Mouse (Mus musculus) forebrain, embryonic 11.5 days (tissue): Measurements from ENCODE around the gene Hps5. TPM values are rescaled to one million over a fixed set of nuclear protein-coding genes. Genes with fewer than 3 reads are reported as not detected.
"Not testable (repeated sequence)": the region's sequence is repeated elsewhere in the genome, so short reads cannot be mapped to it uniquely, and the experiment has no call there.

Experiments
- ATAC-seq: fragments of 200-750 bp; cut with Nextera tagmentation; replicated peaks from 2 replicates; pipeline ENCODE4 v1.8.0; 2017; ENCODE audit warnings: moderate TSS enrichment; ENCODE audit not compliant: low FRiP score
- DNase-seq: peaks from one replicate; pipeline ENCODE4 v3.0.0-alpha.2; 2017; ENCODE audit warnings: low spot score
- H3K27ac ChIP-seq: fragments of 300-500 bp; sonication (generic); 2 replicates; pipeline ENCODE4 v1.5.1; 2014; ENCODE audit warnings: low read depth, low read length
- H3K27me3 ChIP-seq: fragments of 300-500 bp; sonication (generic); 2 replicates; pipeline ENCODE4 v1.6.1; 2014; ENCODE audit warnings: mild to moderate bottlenecking, low read length, mixed read lengths; ENCODE audit not compliant: control insufficient read depth, insufficient read depth
- H3K36me3 ChIP-seq: fragments of 300-500 bp; sonication (generic); 2 replicates; pipeline ENCODE4 v1.6.1; 2014; ENCODE audit warnings: mild to moderate bottlenecking, low read length, moderate library complexity, mixed read lengths; ENCODE audit not compliant: control insufficient read depth, insufficient read depth
- H3K4me1 ChIP-seq: fragments of 300-500 bp; sonication (generic); replicated peaks from 2 replicates; pipeline ENCODE4 v1.6.1; 2014; ENCODE audit warnings: low read length, mixed read lengths; ENCODE audit not compliant: control insufficient read depth, insufficient read depth
- H3K4me2 ChIP-seq: fragments of 300-500 bp; sonication (generic); 2 replicates; pipeline ENCODE4 v1.6.1; 2014; ENCODE audit warnings: low read depth, mild to moderate bottlenecking, low read length, moderate library complexity, mixed read lengths; ENCODE audit not compliant: severe bottlenecking
- H3K4me3 ChIP-seq: fragments of 300-500 bp; sonication (generic); 2 replicates; pipeline ENCODE4 v1.5.1; 2014; ENCODE audit warnings: low read depth, low read length
- H3K9ac ChIP-seq: fragments of 300-500 bp; sonication (generic); 2 replicates; pipeline ENCODE4 v1.6.1; 2014; ENCODE audit warnings: low read length
- H3K9me3 ChIP-seq: fragments of 300-500 bp; sonication (generic); 2 replicates; pipeline ENCODE4 v1.6.1; 2016; ENCODE audit warnings: low read length, mixed read lengths; ENCODE audit not compliant: control insufficient read depth
- WGBS: fragments of 180-500 bp; shearing (Covaris S2); extraction: QIAGEN DNeasy Blood & Tissue Kit; methylation state at CpG from one replicate; pipeline ENCODE4 v1.1.7; 2014; 5-methylcytosine and 5-hydroxymethylcytosine counted together
- polyA plus RNA-seq: library from polyadenylated mRNA; unstranded; fragments of >200 nt; fragmentation: Nextera tagmentation; extraction: Ambion mirVana; gene quantifications from 2 replicates; pipeline ENCODE4 v1.2.1, GENCODE M21; 2014

Gene Hps5
- polyA plus RNA-seq, 1 experiment from 2014 or later = 23.7 TPM

DNA sequence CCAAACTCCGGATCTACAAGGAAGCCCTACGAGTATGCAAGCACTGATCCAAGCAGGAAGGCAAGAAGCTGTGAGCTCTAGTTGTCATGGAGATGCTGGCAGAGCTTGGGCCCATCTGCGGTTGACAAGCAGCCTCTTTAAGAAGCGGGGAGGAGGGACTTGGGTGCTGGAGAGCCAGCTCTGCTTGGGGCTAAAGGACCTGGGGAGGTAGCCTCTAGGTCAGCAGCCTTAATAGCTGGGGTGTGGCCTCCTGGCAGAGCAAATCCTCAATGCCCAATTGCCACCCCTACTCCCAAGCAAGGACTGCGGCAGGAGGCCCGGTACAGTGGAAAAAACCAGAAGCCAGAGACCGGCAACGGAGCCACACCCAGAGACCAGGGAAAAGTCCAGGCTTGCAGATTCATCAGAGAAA is 43.0 kb upstream of the Hps5 start:
- Histone ChIP-seq H3K4me2 (no peak overlapping the region), H3K4me3 (no peak overlapping the region), H3K4me1 (peaks cover 5% of the 10 kb centered on the region; the same call in 1 of the 2 replicates), H3K9ac (no peak overlapping the region), H3K9me3 (no peaks in the 10 kb centered on the region), H3K27me3 (no peaks in the 10 kb centered on the region), H3K36me3 (no peaks in the 10 kb centered on the region), H3K27ac (no peak overlapping the region)
- DNase-seq = peak; percentile 59
- no peak for ATAC-seq
- 11% methylated on average over 8 of the region's 8 CpGs for WGBS

DNA sequence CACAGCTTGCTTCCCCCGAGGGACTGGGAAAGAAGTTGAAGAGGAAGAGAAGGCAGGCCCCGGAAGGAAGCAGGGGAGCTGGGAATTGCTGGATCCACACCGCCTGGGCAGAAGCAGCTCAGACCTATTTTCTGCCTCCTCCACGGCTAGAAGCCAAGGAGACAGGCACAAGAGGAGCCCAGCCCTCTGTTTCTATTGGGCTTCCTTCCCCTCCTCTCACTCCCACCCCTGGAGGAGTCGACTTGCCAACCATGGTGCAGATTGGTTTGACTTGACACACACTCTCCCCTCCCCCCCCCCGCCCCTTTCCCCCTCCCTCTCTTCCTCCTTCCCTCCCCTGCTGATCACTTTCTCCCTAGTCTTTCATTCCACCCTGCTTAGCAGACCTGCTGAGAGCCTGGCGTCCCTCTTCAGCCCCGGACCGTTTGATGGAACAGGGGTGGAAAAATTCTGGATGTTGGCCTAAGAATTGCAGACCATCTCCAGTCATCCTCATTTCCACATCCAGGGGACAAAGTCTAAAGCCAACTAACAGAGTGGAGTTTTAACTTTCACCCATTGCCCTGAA is 42.3 kb upstream of the Hps5 start:
- 0 out of 2 replicates have a peak, but pooled peaks have one; percentile 26 for ATAC-seq

DNA sequence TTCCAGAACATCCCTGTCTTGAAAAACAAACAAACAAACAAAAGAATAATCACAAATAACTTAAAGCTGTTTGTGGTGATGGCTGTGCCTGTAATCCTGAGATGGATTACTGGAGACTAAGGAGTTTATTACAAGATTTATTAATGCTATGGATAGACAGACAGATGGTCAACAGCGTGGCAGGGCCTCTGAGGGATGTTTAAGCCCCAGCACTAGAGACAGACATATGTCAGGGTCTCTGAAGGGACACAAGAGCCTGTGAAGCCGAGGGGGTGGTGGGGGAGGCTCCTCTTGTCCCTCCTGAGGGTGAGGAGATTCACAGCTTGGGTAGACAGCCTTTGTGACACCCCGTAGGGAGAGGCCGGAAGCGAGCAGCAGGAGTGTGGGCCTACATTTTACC is 41.2 kb upstream of the Hps5 start:
- ATAC-seq = no peak
- Histone ChIP-seq H3K9me3 (no peaks in the 10 kb centered on the region), H3K4me3 (no peak overlapping the region), H3K36me3 (no peaks in the 10 kb centered on the region), H3K27me3 (no peaks in the 10 kb centered on the region), H3K4me1 (peaks cover 5% of the 10 kb centered on the region; the same call in 1 of the 2 replicates), H3K4me2 (no peak overlapping the region), H3K27ac (no peak overlapping the region), H3K9ac (no peak overlapping the region)
- 52% methylated on average over 5 of the region's 5 CpGs for WGBS
- no peak for DNase-seq

More for the DNA sequence above, 42.3 kb upstream of the Hps5 start:
- peak overlapping the region; percentile 21; the same call in 1 of the 2 replicates for H3K4me2 ChIP-seq
- 4% methylated on average over 8 of the region's 9 CpGs for WGBS
- H3K4me1 ChIP-seq = peaks cover 5% of the 10 kb centered on the region; the same call in 1 of the 2 replicates
- no peaks in the 10 kb centered on the region for H3K9me3 ChIP-seq
- no peak for DNase-seq
- H3K27me3 ChIP-seq = no peaks in the 10 kb centered on the region
- H3K9ac ChIP-seq = no peak overlapping the region
- H3K4me3 ChIP-seq = no peak overlapping the region
- no peaks in the 10 kb centered on the region for H3K36me3 ChIP-seq
- no peak overlapping the region for H3K27ac ChIP-seq

DNA sequence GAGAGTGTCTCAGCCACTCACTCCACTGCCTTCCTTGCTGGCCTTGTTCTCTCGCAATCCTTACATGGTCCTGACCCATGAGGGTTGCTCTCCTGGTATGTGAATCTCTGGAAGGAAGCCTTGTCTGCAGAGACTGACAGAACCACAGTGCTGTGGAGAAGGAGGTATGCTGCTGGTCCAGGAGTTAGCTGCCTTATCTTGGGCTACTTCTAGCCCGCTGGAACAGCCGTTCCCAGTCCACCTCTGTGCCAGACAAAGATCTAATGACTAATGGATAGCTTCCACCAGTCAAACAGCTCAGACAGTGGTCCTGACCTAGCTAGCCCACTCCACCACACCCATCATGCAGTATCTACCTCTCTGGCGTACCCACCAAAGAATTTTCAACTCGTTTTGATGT is 40.5 kb upstream of the Hps5 start:
- no peak overlapping the region for H3K27ac ChIP-seq
- no peaks in the 10 kb centered on the region for H3K9me3 ChIP-seq
- H3K4me3 ChIP-seq = no peak overlapping the region
- DNase-seq (no peak), ATAC-seq (no peak)
- no peak overlapping the region for H3K4me2 ChIP-seq
- H3K27me3 ChIP-seq = no peaks in the 10 kb centered on the region
- peaks cover 5% of the 10 kb centered on the region; the same call in 1 of the 2 replicates for H3K4me1 ChIP-seq
- no peak overlapping the region for H3K9ac ChIP-seq
- no peaks in the 10 kb centered on the region for H3K36me3 ChIP-seq
- WGBS = 86% methylated on average over 5 of the region's 5 CpGs

DNA sequence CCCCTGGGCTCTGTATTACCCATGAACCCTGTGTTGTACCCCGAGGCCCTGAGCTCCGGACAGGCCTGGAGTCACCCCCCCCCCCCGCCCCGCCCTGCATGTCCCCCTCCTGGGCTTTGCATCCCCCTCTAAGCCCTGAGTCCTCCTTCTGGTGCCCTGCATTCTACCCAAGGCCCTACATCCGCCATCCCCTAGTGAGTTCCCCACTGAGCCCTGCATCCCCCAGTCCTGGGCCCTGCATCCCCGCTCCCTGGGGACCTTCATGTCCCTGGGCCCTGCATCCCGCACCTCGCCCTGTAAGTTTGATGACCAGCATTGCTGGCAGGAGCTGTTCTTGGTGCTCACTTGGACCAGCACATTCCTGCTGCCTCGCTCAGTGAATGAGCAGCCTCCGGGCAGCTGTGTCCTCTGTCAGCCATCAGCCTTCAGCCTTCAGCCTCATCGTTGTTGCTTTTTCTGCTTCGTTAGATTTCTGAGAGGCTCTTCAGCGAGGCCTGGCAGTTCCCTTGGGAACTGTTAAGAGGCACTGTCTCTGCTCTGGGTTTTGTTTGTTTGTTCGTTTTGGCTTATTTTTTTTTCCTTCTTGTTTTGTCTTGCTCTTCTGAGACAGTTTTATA is 39.2 kb upstream of the Hps5 start:
- no peak overlapping the region for H3K4me3 ChIP-seq
- 22% methylated on average over 11 of the region's 14 CpGs for WGBS
- no peak for DNase-seq
- no peaks in the 10 kb centered on the region for H3K36me3 ChIP-seq
- peaks cover 5% of the 10 kb centered on the region; the same call in 1 of the 2 replicates for H3K4me1 ChIP-seq
- no peaks in the 10 kb centered on the region for H3K27me3 ChIP-seq
- no peak for ATAC-seq
- no peak overlapping the region for H3K4me2 ChIP-seq
- no peak overlapping the region for H3K27ac ChIP-seq
- no peaks in the 10 kb centered on the region for H3K9me3 ChIP-seq
- no peak overlapping the region for H3K9ac ChIP-seq

DNA sequence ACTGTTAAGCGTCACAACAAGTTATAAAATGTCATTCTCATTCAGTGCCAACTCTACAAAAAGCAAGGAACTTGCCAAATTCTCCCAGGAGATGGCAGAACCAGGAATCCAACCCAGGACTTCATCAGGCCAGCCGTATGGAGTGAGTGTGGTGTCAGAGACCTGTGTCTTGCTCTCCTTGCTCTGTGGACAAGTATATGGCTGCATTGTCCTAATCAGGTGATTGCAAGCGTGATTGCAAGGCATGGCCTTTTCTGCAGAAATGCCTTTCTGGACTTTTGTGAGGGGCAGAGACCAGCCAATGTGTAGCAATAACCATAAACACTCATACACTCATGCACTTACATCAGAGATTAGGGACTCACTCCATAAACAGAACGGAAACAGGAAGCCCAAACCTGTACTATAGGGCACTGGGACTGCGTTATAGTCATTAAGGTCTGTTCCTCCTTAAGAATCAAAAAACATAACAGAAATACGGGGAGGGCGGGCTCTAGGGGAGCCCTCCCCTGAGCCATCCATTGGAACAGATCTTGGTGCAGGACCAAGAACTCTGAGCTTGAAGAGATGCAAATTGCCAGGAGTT is 37.9 kb upstream of the Hps5 start:
- H3K4me2 ChIP-seq = no peak overlapping the region

DNA sequence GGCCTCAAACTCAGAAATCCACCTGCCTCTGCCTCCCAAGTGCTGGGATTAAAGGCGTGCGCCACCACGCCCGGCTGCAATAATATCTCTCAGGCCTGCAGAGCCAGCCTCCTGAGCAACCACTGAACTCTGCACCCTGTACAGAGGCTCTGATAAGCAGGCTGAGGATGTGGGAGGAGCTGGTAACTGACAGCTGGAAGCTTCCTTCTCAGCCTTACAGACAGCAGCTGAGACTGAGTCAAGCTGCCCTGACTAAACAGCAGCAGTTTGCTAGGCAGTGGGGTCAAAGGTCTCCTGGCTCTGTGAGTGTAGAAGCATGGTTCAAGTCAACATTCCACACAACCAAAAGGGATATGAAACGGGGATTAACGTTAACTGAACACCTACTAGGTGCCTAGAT is 37.4 kb upstream of the Hps5 start:
- no peak overlapping the region for H3K9ac ChIP-seq
- H3K27ac ChIP-seq = no peak overlapping the region
- no peak overlapping the region for H3K4me3 ChIP-seq
- H3K36me3 ChIP-seq = no peaks in the 10 kb centered on the region
- H3K4me1 ChIP-seq = 0 out of 2 replicates have a peak, but pooled peaks cover 1% of the 10 kb centered on the region
- no peaks in the 10 kb centered on the region for H3K9me3 ChIP-seq
- ATAC-seq = no peak
- H3K4me2 ChIP-seq = no peak overlapping the region
- no peaks in the 10 kb centered on the region for H3K27me3 ChIP-seq
- no peak for DNase-seq
- 84% methylated on average over 6 of the region's 6 CpGs for WGBS

More for the DNA sequence above, 37.9 kb upstream of the Hps5 start:
- Histone ChIP-seq H3K4me3 (no peak overlapping the region), H3K27me3 (no peaks in the 10 kb centered on the region), H3K36me3 (no peaks in the 10 kb centered on the region), H3K27ac (no peak overlapping the region), H3K4me1 (peaks cover 1% of the 10 kb centered on the region; the same call in 1 of the 2 replicates), H3K9me3 (no peaks in the 10 kb centered on the region), H3K9ac (no peak overlapping the region)
- DNase-seq (no peak), ATAC-seq (no peak)
- WGBS = 88% methylated on average over 7 of the region's 7 CpGs

DNA sequence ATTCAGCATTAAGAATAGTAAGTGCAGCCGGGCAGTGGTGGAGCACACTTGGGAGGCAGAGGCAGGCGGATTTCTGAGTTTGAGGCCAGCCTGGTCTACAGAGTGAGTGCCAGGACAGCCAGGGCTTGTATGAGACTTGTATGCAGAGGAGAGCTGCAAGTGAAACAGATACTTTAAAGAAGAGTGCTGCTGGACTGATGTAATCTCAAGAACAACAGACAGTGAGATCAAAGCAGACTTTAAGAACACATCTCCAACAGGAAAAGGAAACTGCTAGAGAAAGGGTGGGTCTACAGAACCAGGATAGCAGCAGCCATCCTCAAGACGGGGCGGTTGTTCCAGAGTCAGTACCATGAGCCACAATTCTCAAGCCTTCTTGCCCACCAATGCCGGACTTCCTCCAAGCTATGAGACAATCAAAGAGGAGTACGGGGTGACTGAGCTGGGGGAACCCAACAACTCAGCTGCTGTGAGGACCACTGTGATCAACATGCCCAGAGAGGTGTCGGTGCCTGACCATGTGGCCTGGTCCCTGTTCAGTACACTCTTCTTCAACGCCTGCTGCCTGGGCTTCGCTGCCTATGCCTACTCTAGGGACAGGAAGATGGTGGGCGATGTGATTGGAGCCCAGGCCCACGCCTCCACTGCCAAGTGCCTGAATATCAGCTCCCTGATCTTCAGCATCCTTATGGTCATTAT is 36.4 kb upstream of the Hps5 start:
- not testable (repeated sequence) for H3K27ac ChIP-seq, H3K4me1 ChIP-seq, ATAC-seq, H3K9me3 ChIP-seq, H3K4me2 ChIP-seq, H3K36me3 ChIP-seq, H3K27me3 ChIP-seq, DNase-seq, H3K4me3 ChIP-seq, H3K9ac ChIP-seq
- WGBS = 88% methylated on average over 11 of the region's 11 CpGs
